Mouse (Mus musculus) forebrain, embryonic 10.5 days (tissue): Measurements from ENCODE around the gene Mettl24. TPM values are rescaled to one million over a fixed set of nuclear protein-coding genes. Genes with fewer than 3 reads are reported as not detected.

ENCODE experiments used
- DNase-seq: peaks from one replicate; pipeline ENCODE4 v3.0.0-alpha.2; 2017; ENCODE audit warnings: low spot score; ENCODE audit errors: extremely low spot score
- H3K27ac ChIP-seq: fragments of 300-500 bp; sonication (generic); 2 replicates; pipeline ENCODE4 v1.5.1; 2016; ENCODE audit warnings: mild to moderate bottlenecking
- H3K27me3 ChIP-seq: fragments of 300-500 bp; sonication (generic); 2 replicates; pipeline ENCODE4 v1.6.1; 2016; ENCODE audit warnings: mild to moderate bottlenecking; ENCODE audit not compliant: poor library complexity, severe bottlenecking
- H3K36me3 ChIP-seq: fragments of 300-500 bp; sonication (generic); replicated peaks from 2 replicates; pipeline ENCODE4 v1.6.1; 2016; ENCODE audit warnings: mild to moderate bottlenecking, moderate library complexity
- H3K4me1 ChIP-seq: fragments of 300-500 bp; sonication (generic); 2 replicates; pipeline ENCODE4 v1.6.1; 2016
- H3K4me3 ChIP-seq: fragments of 300-500 bp; sonication (generic); 2 replicates; pipeline ENCODE4 v1.5.1; 2016; ENCODE audit warnings: mild to moderate bottlenecking, moderate library complexity
- H3K9me3 ChIP-seq: fragments of 300-500 bp; sonication (generic); 2 replicates; pipeline ENCODE4 v1.6.1; 2016; ENCODE audit warnings: mild to moderate bottlenecking, moderate library complexity
- WGBS: fragments of 180-500 bp; shearing (Covaris S2); methylation state at CpG from one replicate; pipeline ENCODE4 v1.1.7; 2016; 5-methylcytosine and 5-hydroxymethylcytosine counted together
- polyA plus RNA-seq: library from polyadenylated mRNA; unstranded; fragments of >200 nt; fragmentation: Nextera tagmentation; extraction: Ambion mirVana; gene quantifications from 2 replicates; pipeline ENCODE4 v1.2.1, GENCODE M21; 2016

Gene Mettl24
- 0.53 and 0.78 TPM in 2 replicates for polyA plus RNA-seq

DNA sequence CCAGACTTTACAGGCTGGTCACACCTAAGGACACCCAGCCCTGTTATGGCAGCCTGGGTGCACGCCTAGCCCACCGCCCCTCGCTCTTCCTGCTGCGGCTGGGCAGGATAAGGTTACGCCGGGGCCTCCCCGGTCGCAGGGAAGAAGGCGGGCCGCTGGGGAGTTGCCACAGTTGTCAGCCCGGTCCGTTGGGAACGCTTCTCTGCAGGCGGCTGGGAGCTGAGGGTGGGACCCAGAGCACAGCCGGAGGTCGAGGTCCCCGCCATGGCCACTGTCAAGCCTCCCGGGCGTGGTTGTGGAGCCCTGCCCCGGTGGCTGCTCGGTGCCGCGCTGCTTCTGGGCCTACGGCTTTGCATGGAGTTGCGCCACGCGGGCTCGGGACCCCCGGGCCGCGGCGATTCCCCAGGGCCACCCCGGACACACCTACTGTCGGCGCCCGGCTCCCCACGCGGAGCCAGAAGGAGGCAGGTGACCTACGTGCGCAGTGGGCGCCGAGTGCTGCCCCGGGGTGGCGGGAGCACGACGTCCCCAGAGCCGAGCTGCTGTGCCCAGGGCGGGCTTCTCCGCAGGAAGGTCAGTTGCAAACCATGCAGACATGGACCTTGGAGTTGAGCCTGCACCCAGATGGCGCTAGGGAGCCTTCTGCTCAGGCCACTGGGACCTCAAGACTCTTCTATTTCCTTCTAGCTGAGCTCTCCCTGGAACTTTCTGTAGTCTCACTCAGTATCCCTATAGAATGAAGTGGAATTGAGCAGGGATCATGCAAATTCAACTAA, at the start of gene Mettl24:
Gene Mettl24, plus strand, starts transcription at position 191 of the 776 bp plus-strand sequence.
- Histone ChIP-seq H3K4me3 (peak within 1 kb of the TSS; percentile 63), H3K4me1 (peaks cover 25% of the 10 kb centered on the region), H3K27ac (peak within 1 kb of the TSS; percentile 89), H3K36me3 (no peaks in the 10 kb centered on the region), H3K27me3 (peaks cover 32% of the 10 kb centered on the region), H3K9me3 (no peaks in the 10 kb centered on the region)
- DNase-seq = peak; percentile 60
- WGBS = under 1% methylated on average over 50 of the region's 50 CpGs

DNA sequence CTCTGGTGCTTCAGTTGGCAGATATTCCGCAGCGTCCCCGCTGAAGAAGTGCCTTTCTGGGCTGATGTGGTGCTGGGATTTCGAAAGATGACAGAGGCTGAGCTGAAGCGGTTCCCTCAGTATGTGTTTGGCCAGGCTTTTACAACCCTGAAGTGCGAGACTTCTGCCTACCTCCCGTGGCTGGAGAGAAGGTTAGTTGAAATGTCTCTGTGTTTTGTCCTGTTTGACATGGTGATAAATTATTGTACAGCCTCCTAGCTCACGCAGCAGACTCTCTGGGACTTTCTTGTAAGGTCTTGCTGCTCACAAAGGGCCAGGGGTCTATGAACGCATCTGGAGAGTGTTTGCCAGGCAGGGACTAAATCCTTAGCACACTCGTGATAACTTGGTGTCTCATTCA, 45.8 kb upstream of the Mettl24 start:
- H3K36me3 ChIP-seq = no peaks in the 10 kb centered on the region
- H3K9me3 ChIP-seq = no peaks in the 10 kb centered on the region
- 75% methylated on average over 10 of the region's 10 CpGs for WGBS
- no peak overlapping the region for H3K4me3 ChIP-seq
- peaks cover 25% of the 10 kb centered on the region for H3K4me1 ChIP-seq
- peaks cover 5% of the 10 kb centered on the region; the same call in 1 of the 2 replicates for H3K27me3 ChIP-seq
- no peak for DNase-seq
- H3K27ac ChIP-seq = no peak overlapping the region

- no peak for DNase-seq
- H3K4me1 ChIP-seq = peaks cover 25% of the 10 kb centered on the region
Measured at GRCm38 (mm10) chr10:40638276-40638675, 44.8 kb upstream of the Mettl24 start.

GRCm38 (mm10) chr10:40638823-40639819, 44.0 kb upstream of the Mettl24 start:
- no peaks in the 10 kb centered on the region for H3K36me3 ChIP-seq
- 66% methylated on average over 26 of the region's 26 CpGs for WGBS
- H3K27ac ChIP-seq = peak overlapping the region; percentile 51
- no peak for DNase-seq
- no peak overlapping the region for H3K4me3 ChIP-seq
- peaks cover 5% of the 10 kb centered on the region; the same call in 1 of the 2 replicates for H3K27me3 ChIP-seq
- H3K9me3 ChIP-seq = no peaks in the 10 kb centered on the region
- H3K4me1 ChIP-seq = peaks cover 25% of the 10 kb centered on the region

More at GRCm38 (mm10) chr10:40638276-40638675, 44.8 kb upstream of the Mettl24 start:
- no peaks in the 10 kb centered on the region for H3K9me3 ChIP-seq
- WGBS = 58% methylated on average over 7 of the region's 7 CpGs
- no peak overlapping the region for H3K4me3 ChIP-seq
- H3K27ac ChIP-seq = peak overlapping the region; percentile 68
- no peaks in the 10 kb centered on the region for H3K36me3 ChIP-seq
- H3K27me3 ChIP-seq = peaks cover 5% of the 10 kb centered on the region; the same call in 1 of the 2 replicates

GRCm38 (mm10) chr10:40640406-40640805, 42.7 kb upstream of the Mettl24 start:
- H3K36me3 ChIP-seq = no peaks in the 10 kb centered on the region
- 92% methylated on average over 4 of the region's 4 CpGs for WGBS
- DNase-seq = no peak
- H3K4me3 ChIP-seq = no peak overlapping the region
- H3K27me3 ChIP-seq = peaks cover 5% of the 10 kb centered on the region; the same call in 1 of the 2 replicates
- H3K27ac ChIP-seq = no peak overlapping the region
- H3K4me1 ChIP-seq = peaks cover 25% of the 10 kb centered on the region
- no peaks in the 10 kb centered on the region for H3K9me3 ChIP-seq

DNA sequence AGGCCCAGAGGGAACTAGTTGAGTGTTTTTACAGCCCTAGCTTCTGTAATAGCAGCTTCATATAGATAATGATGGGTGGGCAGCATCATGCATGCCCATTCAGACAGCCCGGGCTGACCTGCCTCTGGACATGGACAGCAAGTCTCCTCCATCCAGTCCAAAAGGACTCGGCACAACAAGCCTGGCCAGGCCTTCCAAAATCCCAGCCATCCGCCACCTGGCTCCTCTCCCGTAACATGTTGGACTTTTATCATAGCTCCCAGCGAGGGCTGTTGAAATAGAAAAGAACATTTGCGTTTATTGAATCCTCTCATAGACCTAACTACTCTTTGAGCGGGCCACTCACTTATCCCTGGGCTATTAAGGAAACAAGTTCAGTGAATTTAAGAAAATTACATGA, 41.2 kb upstream of the Mettl24 start:
- Histone ChIP-seq H3K27ac (no peak overlapping the region), H3K27me3 (peaks cover 5% of the 10 kb centered on the region), H3K4me3 (no peak overlapping the region), H3K4me1 (peaks cover 25% of the 10 kb centered on the region), H3K9me3 (peaks cover 14% of the 10 kb centered on the region), H3K36me3 (no peaks in the 10 kb centered on the region)
- no peak for DNase-seq
- 91% methylated on average over 7 of the region's 7 CpGs for WGBS

DNA sequence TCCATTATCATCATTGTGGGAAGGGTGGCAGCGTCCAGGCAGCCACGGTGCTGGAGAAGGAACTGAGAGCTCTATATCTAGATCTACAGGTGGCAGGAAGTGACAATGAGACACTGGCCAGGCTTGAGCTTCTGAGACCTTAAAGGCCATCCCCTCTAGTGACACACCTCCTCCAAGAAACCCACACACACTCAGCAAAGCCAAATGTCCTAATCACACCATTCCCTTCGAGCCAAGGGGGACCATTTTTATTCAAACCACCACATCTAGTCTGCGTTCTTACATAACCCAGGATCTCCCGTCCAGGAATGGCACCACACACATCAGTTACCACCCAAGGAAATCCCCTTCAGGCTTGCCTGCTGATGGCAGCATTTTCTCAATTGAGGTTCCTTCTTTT, 40.0 kb upstream of the Mettl24 start:
- Histone ChIP-seq H3K27me3 (peaks cover 5% of the 10 kb centered on the region), H3K4me1 (peaks cover 21% of the 10 kb centered on the region), H3K27ac (no peak overlapping the region), H3K4me3 (no peak overlapping the region), H3K9me3 (peaks cover 23% of the 10 kb centered on the region), H3K36me3 (no peaks in the 10 kb centered on the region)
- 88% methylated on average over 5 of the region's 5 CpGs for WGBS
- no peak for DNase-seq

GRCm38 (mm10) chr10:40644456-40644855, 38.6 kb upstream of the Mettl24 start:
- Histone ChIP-seq H3K4me1 (peaks cover 8% of the 10 kb centered on the region), H3K27me3 (peaks cover 5% of the 10 kb centered on the region), H3K9me3 (peaks cover 23% of the 10 kb centered on the region), H3K4me3 (no peak overlapping the region), H3K27ac (no peak overlapping the region), H3K36me3 (no peaks in the 10 kb centered on the region)
- WGBS = 90% methylated on average over 9 of the region's 9 CpGs
- DNase-seq = no peak

- no peak overlapping the region for H3K27ac ChIP-seq
- no peaks in the 10 kb centered on the region for H3K36me3 ChIP-seq
- WGBS = 80% methylated on average over 1 of the region's 1 CpGs
- peaks cover 23% of the 10 kb centered on the region for H3K9me3 ChIP-seq
- 0 out of 2 replicates have a peak, but pooled peaks cover 6% of the 10 kb centered on the region for H3K4me1 ChIP-seq
- DNase-seq = no peak
- H3K27me3 ChIP-seq = peaks cover 5% of the 10 kb centered on the region
- H3K4me3 ChIP-seq = no peak overlapping the region
Measured at GRCm38 (mm10) chr10:40645346-40645745, 37.7 kb upstream of the Mettl24 start.

- WGBS = 91% methylated on average over 12 of the region's 12 CpGs
- no peak for DNase-seq
- Histone ChIP-seq H3K9me3 (peaks cover 23% of the 10 kb centered on the region), H3K27me3 (no peaks in the 10 kb centered on the region; the same call in 1 of the 2 replicates), H3K36me3 (no peaks in the 10 kb centered on the region), H3K27ac (no peak overlapping the region), H3K4me3 (no peak overlapping the region), H3K4me1 (peaks cover 16% of the 10 kb centered on the region)
Measured at GRCm38 (mm10) chr10:40648776-40649175, 34.3 kb upstream of the Mettl24 start.

DNA sequence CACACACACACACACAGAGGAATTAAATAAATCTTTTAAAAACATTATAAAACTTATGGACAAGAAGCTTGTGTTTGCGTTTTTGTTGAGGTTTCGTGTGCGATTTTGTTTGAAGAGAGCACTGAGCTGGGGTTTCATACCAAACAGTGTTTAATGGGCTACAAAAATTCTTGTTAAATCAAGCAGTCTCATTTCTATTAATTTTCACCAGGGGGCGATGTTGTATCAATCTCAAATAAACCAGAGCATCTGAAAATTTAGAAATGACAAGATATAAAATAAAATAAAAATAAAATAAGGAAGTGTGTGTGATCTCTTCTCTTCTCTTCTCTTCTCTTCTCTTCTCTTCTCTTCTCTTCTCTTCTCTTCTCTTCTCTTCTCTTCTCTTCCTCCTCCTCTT, 33.4 kb upstream of the Mettl24 start:
- H3K4me1 ChIP-seq = peaks cover 23% of the 10 kb centered on the region
- no peak overlapping the region for H3K4me3 ChIP-seq
- no peaks in the 10 kb centered on the region; the same call in 1 of the 2 replicates for H3K27me3 ChIP-seq
- H3K36me3 ChIP-seq = no peaks in the 10 kb centered on the region
- H3K27ac ChIP-seq = no peak overlapping the region
- DNase-seq = no peak
- peaks cover 23% of the 10 kb centered on the region for H3K9me3 ChIP-seq
- WGBS = 37% methylated on average over 4 of the region's 4 CpGs

DNA sequence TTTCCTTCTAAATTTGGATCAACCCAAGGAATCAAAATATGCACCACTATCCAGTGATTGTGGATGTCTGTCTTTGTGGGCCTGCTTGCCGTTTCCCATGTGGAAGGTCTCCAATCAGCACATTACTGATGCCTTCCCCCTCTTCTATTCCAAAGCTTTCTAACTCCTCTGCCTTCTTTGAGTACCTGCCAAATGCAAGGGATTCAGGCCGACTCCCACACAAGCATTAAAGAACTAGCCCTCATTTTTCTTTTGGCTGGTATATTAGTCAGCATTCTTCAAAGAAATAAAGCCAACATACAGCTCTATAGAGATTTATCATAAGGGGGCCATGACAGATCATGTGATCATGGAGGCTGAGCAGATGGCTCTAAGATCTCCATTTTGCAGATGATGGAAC, 31.4 kb upstream of the Mettl24 start:
- Histone ChIP-seq H3K9me3 (peaks cover 12% of the 10 kb centered on the region), H3K4me3 (no peak overlapping the region), H3K4me1 (peaks cover 23% of the 10 kb centered on the region), H3K36me3 (no peaks in the 10 kb centered on the region), H3K27me3 (no peaks in the 10 kb centered on the region), H3K27ac (no peak overlapping the region)
- DNase-seq = no peak
- 91% methylated on average over 2 of the region's 2 CpGs for WGBS
